Mouse (Mus musculus): ENCODE measurements at regions not wholly inside any gene's neighbourhood (a gene's known extent, or its start where the extent isn't known, plus 50 kb on each side); places are given as distances from the start of the nearest gene placed in this dataset.

- no peak for TF ChIP-seq CTCF (conservative IDR thresholded peaks at IDR 0.05; ENCODE audit: low read length)
- TF ChIP-seq NANOG (IDR thresholded peaks at IDR 0.05; ENCODE audit: borderline replicate concordance, low read length), result no peak
- no peak for TF ChIP-seq POU5F1 (IDR thresholded peaks at IDR 0.05; ENCODE audit: borderline replicate concordance, low read length)
Measured at GRCm38 (mm10) chr9:47354423-47354822, 175.6 kb upstream of the Cadm1 start.

Measured in E14TG2a.4 (cell line).